Mouse (Mus musculus) layer of hippocampus, adult 18-20 months (tissue): ENCODE results near the gene Krtcap2. TPM values are rescaled to one million over a fixed set of nuclear protein-coding genes. Genes with fewer than 3 reads are reported as not detected.

Source experiments
- microRNA-seq, 2 experiments: library from miRNA; unstranded; fragments of <30 nt; microRNA quantifications; one replicate each; pipeline ENCODE4 v1.2.0; 2021
- total RNA-seq, 2 experiments: library from RNA; stranded (reverse); gene quantifications; 2 replicates each; pipeline ENCODE4 v1.2.3; 2021

Krtcap2 gene
- total RNA-seq, 2 experiments from 2014 or later: 78.0 to 81.3 TPM

Small RNA genes lying within 50 kb of the gene (microRNA-seq; reads per million reads assigned to microRNA genes)
- 6,114 to 6,663 reads per million in 2 experiments for gene Mir92b

Other genes with a start within 250 kb of the Krtcap2 start
- 100 to 1,000 TPM; 128 to 134 TPM for gene Rusc1, start 152.7 kb upstream of the Krtcap2 start, total RNA-seq
- not detected for gene Gm43738, start 144.9 kb upstream of the Krtcap2 start, total RNA-seq
- gene Fdps, start 144.0 kb upstream of the Krtcap2 start, total RNA-seq: 10 to 100 TPM; 83.7 to 91.9 TPM
- gene Pklr, start 109.8 kb upstream of the Krtcap2 start, total RNA-seq: under 1 TPM in 1 of 2 experiments, not detected in 1; 0.15 TPM
- 10 to 100 TPM in 1 of 2 experiments, 1 to 10 TPM in 1; 9.6 to 13.1 TPM for gene Hcn3, start 85.8 kb upstream of the Krtcap2 start, total RNA-seq
- gene Clk2, start 81.2 kb upstream of the Krtcap2 start, total RNA-seq: 10 to 100 TPM; 42.3 to 43.5 TPM
- gene Scamp3, start 68.5 kb upstream of the Krtcap2 start, total RNA-seq: 10 to 100 TPM; 68.5 to 69.8 TPM
- gene Fam189b, start 62.8 kb upstream of the Krtcap2 start, total RNA-seq: 10 to 100 TPM; 49.0 to 59.9 TPM
- 10 to 100 TPM; 57.3 to 59.9 TPM for gene Gba, start 43.0 kb upstream of the Krtcap2 start, total RNA-seq
- gene Thbs3, start 30.8 kb upstream of the Krtcap2 start, total RNA-seq: 10 to 100 TPM; 30.5 to 30.7 TPM
- 10 to 100 TPM; 84.9 to 91.6 TPM for gene Mtx1, start 18.9 kb upstream of the Krtcap2 start, total RNA-seq
- under 1 TPM; 0.71 to 0.84 TPM for gene Muc1, start 16.9 kb upstream of the Krtcap2 start, total RNA-seq
- 10 to 100 TPM; 83.1 to 86.0 TPM for gene Trim46, start 343 bp downstream of the Krtcap2 start, total RNA-seq
- gene Dpm3, start 13.4 kb downstream of the Krtcap2 start, total RNA-seq: 10 to 100 TPM; 64.2 to 66.9 TPM
- 10 to 100 TPM; 43.7 to 52.2 TPM for gene Slc50a1, start 24.6 kb downstream of the Krtcap2 start, total RNA-seq
- 10 to 100 TPM in 1 of 2 experiments, 1 to 10 TPM in 1; 8.4 to 11.4 TPM for gene Efna1, start 35.2 kb downstream of the Krtcap2 start, total RNA-seq
- 10 to 100 TPM; 78.2 to 80.1 TPM for gene Efna3, start 77.0 kb downstream of the Krtcap2 start, total RNA-seq
- gene Efna4, start 92.1 kb downstream of the Krtcap2 start, total RNA-seq: under 1 TPM; 0.53 to 0.77 TPM
- gene Adam15, start 104.0 kb downstream of the Krtcap2 start, total RNA-seq: 100 to 1,000 TPM; 120 to 126 TPM
- under 1 TPM; 0.22 to 0.41 TPM for gene Dcst2, start 116.0 kb downstream of the Krtcap2 start, total RNA-seq
- gene Dcst1, start 119.3 kb downstream of the Krtcap2 start, total RNA-seq: not detected
- 10 to 100 TPM; 12.1 to 16.8 TPM for gene Zbtb7b, start 148.8 kb downstream of the Krtcap2 start, total RNA-seq
- gene Lenep, start 156.8 kb downstream of the Krtcap2 start, total RNA-seq: 1 to 10 TPM; 2.5 to 4.4 TPM
- 10 to 100 TPM; 39.8 to 39.9 TPM for gene Flad1, start 165.9 kb downstream of the Krtcap2 start, total RNA-seq
- 1 to 10 TPM; 2.3 to 2.4 TPM for gene Cks1b, start 172.4 kb downstream of the Krtcap2 start, total RNA-seq
- gene Shc1, start 172.5 kb downstream of the Krtcap2 start, total RNA-seq: 10 to 100 TPM; 11.5 to 12.8 TPM
- 10 to 100 TPM; 60.4 to 64.9 TPM for gene Pygo2, start 184.2 kb downstream of the Krtcap2 start, total RNA-seq
- gene Pbxip1, start 190.7 kb downstream of the Krtcap2 start, total RNA-seq: 10 to 100 TPM; 37.7 to 41.2 TPM
- 10 to 100 TPM; 29.4 to 34.3 TPM for gene Pmvk, start 208.6 kb downstream of the Krtcap2 start, total RNA-seq